Mouse (Mus musculus) erythroblast, embryonic 14.5 days (primary cell): ENCODE measurements around the gene A030005K14Rik.

Experiments used
- GATA1 ChIP-seq: IDR thresholded peaks from 2 replicates; pipeline ENCODE4 v1.6.1; 2012; ENCODE audit warnings: low read length, inconsistent platforms, mixed read lengths
- TAL1 ChIP-seq: IDR thresholded peaks from 3 replicates; pipeline ENCODE4 v1.6.1; 2012; ENCODE audit warnings: low read length, inconsistent platforms, mixed read lengths

- TF ChIP-seq TAL1 (no peak), GATA1 (no peak)
Observed at GRCm38 (mm10) chr1:83042380-83042779, 16.8 kb downstream of the A030005K14Rik start, which contains the start of gene Krtap28-10.
